Mouse (Mus musculus) MEL (cell line): Measurements from ENCODE around the gene Rasl10b. TPM values are rescaled to one million over a fixed set of nuclear protein-coding genes. Genes with fewer than 3 reads are reported as not detected.

Experiments
- DNase-seq: peaks from one replicate; pipeline ENCODE4 v3.0.0; 2011; ENCODE audit warnings: low read depth, low spot score
- H3K27ac ChIP-seq: 2 replicates; pipeline ENCODE4 v1.5.1; 2012; ENCODE audit warnings: low read depth, mild to moderate bottlenecking, control low read depth, low read length, moderate library complexity; ENCODE audit not compliant: control insufficient read depth
- H3K27me3 ChIP-seq, 2 experiments: fragments of 150-350 bp in 1 of 2; sonication (generic) in 1 of 2; 2 replicates each; pipeline ENCODE4 v1.6.1; 2012; ENCODE audit warnings: low read length in 2 of 2, mild to moderate bottlenecking in 2 of 2, improper control_type of control experiment in 1 of 2, moderate library complexity in 1 of 2; ENCODE audit not compliant: insufficient read depth in 2 of 2, control insufficient read depth in 1 of 2
- H3K36me3 ChIP-seq, 2 experiments: 2 replicates each; pipeline ENCODE4 v1.6.1; 2012 to 2014; ENCODE audit warnings: low read length in 2 of 2, improper control_type of control experiment in 1 of 2, inconsistent platforms in 1 of 2, mild to moderate bottlenecking in 1 of 2; ENCODE audit not compliant: insufficient read depth in 2 of 2, control insufficient read depth in 1 of 2
- H3K4me1 ChIP-seq, 2 experiments: fragments of 150-350 bp in 1 of 2; sonication (generic) in 1 of 2; 2 replicates each; pipeline ENCODE4 v1.6.1; 2012; ENCODE audit warnings: low read length in 2 of 2, improper control_type of control experiment in 1 of 2, mild to moderate bottlenecking in 1 of 2; ENCODE audit not compliant: insufficient read depth in 2 of 2, control insufficient read depth in 1 of 2
- H3K4me3 ChIP-seq, 2 experiments: fragments of 150-350 bp in 1 of 2; sonication (generic) in 1 of 2; 2 replicates each; pipeline ENCODE4 v1.5.1; 2012; ENCODE audit warnings: low read depth in 2 of 2, low read length in 2 of 2, mild to moderate bottlenecking in 2 of 2, moderate library complexity in 2 of 2, control low read depth in 1 of 2, improper control_type of control experiment in 1 of 2; ENCODE audit not compliant: control insufficient read depth in 1 of 2, insufficient read depth in 1 of 2
- H3K79me2 ChIP-seq: 2 replicates; pipeline ENCODE4 v1.6.1; 2012; ENCODE audit warnings: mild to moderate bottlenecking, low read length, moderate library complexity; ENCODE audit not compliant: control insufficient read depth, poor library complexity, insufficient read depth
- H3K9ac ChIP-seq: 2 replicates; pipeline ENCODE4 v1.6.1; 2012; ENCODE audit warnings: low read depth, mild to moderate bottlenecking, control low read depth, low read length, moderate library complexity; ENCODE audit not compliant: control insufficient read depth, poor library complexity, severe bottlenecking
- H3K9me3 ChIP-seq: fragments of 150-350 bp; sonication (generic); replicated peaks from 2 replicates; pipeline ENCODE4 v1.6.1; 2012; ENCODE audit warnings: mild to moderate bottlenecking, low read length, improper control_type of control experiment, moderate library complexity; ENCODE audit not compliant: insufficient read depth
- BHLHE40 ChIP-seq: IDR thresholded peaks from 2 replicates; pipeline ENCODE4 v1.6.1; 2012; ENCODE audit warnings: low read depth, mild to moderate bottlenecking, inconsistent platforms, low read length, improper control_type of control experiment, borderline replicate concordance
- CHD2 ChIP-seq: IDR thresholded peaks from 2 replicates; pipeline ENCODE4 v1.6.1; 2011; ENCODE audit warnings: low read length, improper control_type of control experiment
- CTCF ChIP-seq, 3 experiments: IDR thresholded peaks in 2 of 3; conservative IDR thresholded peaks in 1 of 3; 2 replicates each; pipeline ENCODE4 v1.5.1; 2011 to 2012; ENCODE audit warnings: low read length in 3 of 3, low read depth in 2 of 3, mild to moderate bottlenecking in 2 of 3, improper control_type of control experiment in 1 of 3, inconsistent platforms in 1 of 3, mixed read lengths in 1 of 3, moderate library complexity in 1 of 3; ENCODE audit not compliant: control insufficient read depth in 1 of 3, insufficient read depth in 1 of 3, poor library complexity in 1 of 3, severe bottlenecking in 1 of 3
- ELF1 ChIP-seq: IDR thresholded peaks from 2 replicates; pipeline ENCODE4 v1.6.1; 2014; ENCODE audit warnings: low read depth, mild to moderate bottlenecking, inconsistent platforms, low read length, improper control_type of control experiment, moderate library complexity
- EP300 ChIP-seq, 2 experiments: IDR thresholded peaks; 2 replicates each; pipeline ENCODE4 v1.6.1; 2011; ENCODE audit warnings: improper control_type of control experiment in 2 of 2, low read length in 2 of 2, low read depth in 1 of 2, mild to moderate bottlenecking in 1 of 2
- GABPA ChIP-seq: IDR thresholded peaks from 2 replicates; pipeline ENCODE4 v1.6.1; 2012; ENCODE audit warnings: low read depth, mild to moderate bottlenecking, inconsistent platforms, low read length, improper control_type of control experiment, moderate library complexity
- JUND ChIP-seq: IDR thresholded peaks from 2 replicates; pipeline ENCODE4 v1.6.1; 2011; ENCODE audit warnings: low read depth, mild to moderate bottlenecking, improper control_type of control experiment, low read length
- MAFK ChIP-seq: IDR thresholded peaks from 2 replicates; pipeline ENCODE4 v1.6.1; 2011; ENCODE audit warnings: low read depth, mild to moderate bottlenecking, low read length, improper control_type of control experiment, borderline replicate concordance
- MAX ChIP-seq: IDR thresholded peaks from 2 replicates; pipeline ENCODE4 v1.6.1; 2011; ENCODE audit warnings: low read length, improper control_type of control experiment
- MAZ ChIP-seq: IDR thresholded peaks from 2 replicates; pipeline ENCODE4 v1.6.1; 2012; ENCODE audit warnings: low read depth, mild to moderate bottlenecking, inconsistent platforms, low read length, improper control_type of control experiment
- MEF2A ChIP-seq: IDR thresholded peaks from 2 replicates; pipeline ENCODE4 v1.6.1; 2014; ENCODE audit warnings: low read depth, mild to moderate bottlenecking, inconsistent platforms, low read length, improper control_type of control experiment; ENCODE audit not compliant: poor library complexity, insufficient replicate concordance, severe bottlenecking; ENCODE audit errors: extremely low read depth
- MXI1 ChIP-seq: IDR thresholded peaks from 2 replicates; pipeline ENCODE4 v1.6.1; 2011; ENCODE audit warnings: mild to moderate bottlenecking, low read depth, low read length, improper control_type of control experiment
- MYC ChIP-seq: IDR thresholded peaks from 2 replicates; pipeline ENCODE4 v1.6.1; 2011; ENCODE audit warnings: low read depth, mild to moderate bottlenecking, low read length, improper control_type of control experiment, moderate library complexity
- NRF1 ChIP-seq: IDR thresholded peaks from 2 replicates; pipeline ENCODE4 v1.6.1; 2014; ENCODE audit warnings: low read depth, mild to moderate bottlenecking, inconsistent platforms, low read length, improper control_type of control experiment, moderate library complexity; ENCODE audit not compliant: poor library complexity, insufficient read depth, severe bottlenecking
- POLR2AphosphoS2 ChIP-seq: IDR thresholded peaks from 2 replicates; pipeline ENCODE4 v1.6.1; 2011; ENCODE audit warnings: low read length, improper control_type of control experiment
- RAD21 ChIP-seq: IDR thresholded peaks from 2 replicates; pipeline ENCODE4 v1.6.1; 2011; ENCODE audit warnings: mild to moderate bottlenecking, low read depth, low read length, improper control_type of control experiment
- RCOR1 ChIP-seq: IDR thresholded peaks from 2 replicates; pipeline ENCODE4 v1.6.1; 2012; ENCODE audit warnings: low read depth, mild to moderate bottlenecking, inconsistent platforms, low read length, improper control_type of control experiment
- SIN3A ChIP-seq: IDR thresholded peaks from 2 replicates; pipeline ENCODE4 v1.6.1; 2012; ENCODE audit warnings: low read length, improper control_type of control experiment, inconsistent platforms
- SMC3 ChIP-seq: IDR thresholded peaks from 2 replicates; pipeline ENCODE4 v1.6.1; 2011; ENCODE audit warnings: low read depth, low read length, improper control_type of control experiment
- TBP ChIP-seq: IDR thresholded peaks from 2 replicates; pipeline ENCODE4 v1.8.0; 2011; ENCODE audit warnings: low read depth, low read length, improper control_type of control experiment
- TCF12 ChIP-seq: IDR thresholded peaks from 2 replicates; pipeline ENCODE4 v1.6.1; 2014; ENCODE audit warnings: low read depth, mild to moderate bottlenecking, inconsistent platforms, low read length, improper control_type of control experiment, moderate library complexity
- UBTF ChIP-seq: IDR thresholded peaks from 2 replicates; pipeline ENCODE4 v1.6.1; 2012; ENCODE audit warnings: low read depth, mild to moderate bottlenecking, inconsistent platforms, low read length, improper control_type of control experiment, moderate library complexity, borderline replicate concordance; ENCODE audit not compliant: insufficient read depth
- USF1 ChIP-seq: IDR thresholded peaks from 2 replicates; pipeline ENCODE4 v1.6.1; 2014; ENCODE audit warnings: low read depth, mild to moderate bottlenecking, inconsistent platforms, low read length, improper control_type of control experiment, moderate library complexity
- USF2 ChIP-seq, 2 experiments: IDR thresholded peaks; 2 replicates each; pipeline ENCODE4 v1.6.1; 2011 to 2012; ENCODE audit warnings: improper control_type of control experiment in 2 of 2, low read length in 2 of 2, borderline replicate concordance in 1 of 2, inconsistent platforms in 1 of 2, low read depth in 1 of 2, mild to moderate bottlenecking in 1 of 2; ENCODE audit not compliant: insufficient read depth in 1 of 2
- ZC3H11A ChIP-seq: IDR thresholded peaks from 2 replicates; pipeline ENCODE4 v1.6.1; 2012; ENCODE audit warnings: low read depth, mild to moderate bottlenecking, inconsistent platforms, low read length, improper control_type of control experiment
- ZMIZ1 ChIP-seq: IDR thresholded peaks from 2 replicates; pipeline ENCODE4 v1.6.1; 2012; ENCODE audit warnings: low read depth, mild to moderate bottlenecking, inconsistent platforms, low read length, improper control_type of control experiment, moderate library complexity
- polyA plus RNA-seq, 2 experiments: library from polyadenylated mRNA; stranded (reverse) in 1 of 2; unstranded in 1 of 2; fragments of >175 nt in 1 of 2; fragments of >200 nt in 1 of 2; gene quantifications; 2 replicates each; pipeline versions ENCODE4 v1.2.1 to v1.2.4; 2012; ENCODE audit warnings: low replicate concordance in 2 of 2, low read depth in 1 of 2; ENCODE audit not compliant: insufficient read length in 2 of 2, insufficient read depth in 1 of 2, missing spikeins in 1 of 2
- total RNA-seq: library from RNA; depleted of rRNA; stranded (reverse); fragments of 300-350 nt; gene quantifications from 2 replicates; pipeline ENCODE4 v1.2.3, GENCODE M21; 2012

The Rasl10b gene
- total and polyA plus RNA-seq, 3 experiments: 0.04 TPM; not detected in 2

GRCm38 (mm10) chr11:83421305-83421704 lies 12.4 kb downstream of the Rasl10b start:
- no peaks in the 10 kb centered on the region; a peak in 1 of 4 replicates for H3K36me3 ChIP-seq
- no peaks in the 10 kb centered on the region for H3K9me3 ChIP-seq
- peak; percentile 85 for DNase-seq
- TF ChIP-seq SIN3A: peak; percentile 81
- TF ChIP-seq CTCF (IDR thresholded peaks at IDR 0.05 in 2 of 3, conservative IDR thresholded peaks at IDR 0.05 in 1 of 3; ENCODE audit: control insufficient read depth in 1 of 3, insufficient read depth in 1 of 3, low read depth in 2 of 3, low read length in 3 of 3, poor library complexity in 1 of 3, severe bottlenecking in 1 of 3): no peak
- TF ChIP-seq BHLHE40: no peak
- no peak for TF ChIP-seq USF2 (IDR thresholded peaks at IDR 0.05; ENCODE audit: borderline replicate concordance in 1 of 2, insufficient read depth in 1 of 2, low read depth in 1 of 2, low read length in 2 of 2)
- peak; percentile 59; the same call in 1 of the 2 replicates for TF ChIP-seq MXI1
- no peak for TF ChIP-seq MYC
- TF ChIP-seq MAFK: no peak
- no peak for TF ChIP-seq EP300 (IDR thresholded peaks at IDR 0.05; ENCODE audit: low read depth in 1 of 2, low read length in 2 of 2)
- no peak for TF ChIP-seq GABPA
- TF ChIP-seq MEF2A: no peak
- no peak for TF ChIP-seq CHD2
- TF ChIP-seq ZMIZ1: no peak
- no peak for TF ChIP-seq MAX
- TF ChIP-seq TCF12: no peak
- TF ChIP-seq, all 39 proteins: peak for 2
- H3K79me2 ChIP-seq: no peaks in the 10 kb centered on the region
- H3K4me1 ChIP-seq: no peaks in the 10 kb centered on the region
- no peak overlapping the region for H3K9ac ChIP-seq
- no peak overlapping the region for H3K4me3 ChIP-seq
- no peaks in the 10 kb centered on the region for H3K27me3 ChIP-seq
- H3K27ac ChIP-seq: no peak overlapping the region

GRCm38 (mm10) chr11:83424681-83425080 lies 15.7 kb downstream of the Rasl10b start:
- peaks cover 0 to 5% of the 10 kb centered on the region in 2 experiments; a peak in 1 of 4 replicates for H3K36me3 ChIP-seq
- peaks cover 0 to 3% of the 10 kb centered on the region in 2 experiments; a peak in 3 of 4 replicates for H3K27me3 ChIP-seq
- no peaks in the 10 kb centered on the region for H3K9me3 ChIP-seq
- no peak overlapping the region for H3K9ac ChIP-seq
- no peaks in the 10 kb centered on the region for H3K79me2 ChIP-seq
- no peak overlapping the region for H3K27ac ChIP-seq
- no peak for TF ChIP-seq USF1
- no peak for TF ChIP-seq USF2 (IDR thresholded peaks at IDR 0.05; ENCODE audit: borderline replicate concordance in 1 of 2, insufficient read depth in 1 of 2, low read depth in 1 of 2, low read length in 2 of 2)
- TF ChIP-seq MAZ: no peak
- no peak for TF ChIP-seq EP300 (IDR thresholded peaks at IDR 0.05; ENCODE audit: low read depth in 1 of 2, low read length in 2 of 2)
- no peak for TF ChIP-seq JUND
- no peak for TF ChIP-seq BHLHE40
- TF ChIP-seq UBTF: no peak
- TF ChIP-seq RAD21: peak; percentile 98
- TF ChIP-seq TCF12: no peak
- TF ChIP-seq POLR2AphosphoS2: no peak
- no peak for TF ChIP-seq ELF1
- TF ChIP-seq TBP: peak; percentile 41; the same call in 1 of the 2 replicates
- TF ChIP-seq RCOR1: no peak
- TF ChIP-seq NRF1: no peak
- TF ChIP-seq ZC3H11A: peak; percentile 82
- TF ChIP-seq CTCF (IDR thresholded peaks at IDR 0.05 in 2 of 3, conservative IDR thresholded peaks at IDR 0.05 in 1 of 3; ENCODE audit: control insufficient read depth in 1 of 3, insufficient read depth in 1 of 3, low read depth in 2 of 3, low read length in 3 of 3, poor library complexity in 1 of 3, severe bottlenecking in 1 of 3): peak; percentile 79 to 99 (median 97)
- peak; percentile 83 for TF ChIP-seq SMC3
- TF ChIP-seq SIN3A: no peak
- TF ChIP-seq, all 39 proteins: peak for 5
- Histone ChIP-seq H3K4me1 (peaks cover 0 to 12% of the 10 kb centered on the region in 2 experiments; a peak in 2 of 4 replicates), H3K4me3 (no peak overlapping the region)
- peak; percentile 81 for DNase-seq
